Mouse (Mus musculus) frontal cortex, postnatal 14 days (tissue): ENCODE data around the gene Memo1.
"Not testable (repeated sequence)": the region's sequence is repeated elsewhere in the genome, so short reads cannot be mapped to it uniquely, and the experiment has no call there.

ENCODE experiments used
- DNase-seq, 2 experiments: peaks; one replicate each; pipeline ENCODE4 v3.0.0; 2022; ENCODE audit warnings: low spot score in 2 of 2

Memo1 gene

GRCm38 (mm10) chr17:74264333-74265155, 30.8 kb downstream of the Memo1 start:
- DNase-seq, result no peak

- no peak for DNase-seq
Observed at GRCm38 (mm10) chr17:74262415-74262814, 32.9 kb downstream of the Memo1 start.

GRCm38 (mm10) chr17:74245284-74245683, 50.0 kb downstream of the Memo1 start:
- DNase-seq, result no peak

GRCm38 (mm10) chr17:74242788-74243187, 52.5 kb downstream of the Memo1 start:
- DNase-seq, result no peak

DNA sequence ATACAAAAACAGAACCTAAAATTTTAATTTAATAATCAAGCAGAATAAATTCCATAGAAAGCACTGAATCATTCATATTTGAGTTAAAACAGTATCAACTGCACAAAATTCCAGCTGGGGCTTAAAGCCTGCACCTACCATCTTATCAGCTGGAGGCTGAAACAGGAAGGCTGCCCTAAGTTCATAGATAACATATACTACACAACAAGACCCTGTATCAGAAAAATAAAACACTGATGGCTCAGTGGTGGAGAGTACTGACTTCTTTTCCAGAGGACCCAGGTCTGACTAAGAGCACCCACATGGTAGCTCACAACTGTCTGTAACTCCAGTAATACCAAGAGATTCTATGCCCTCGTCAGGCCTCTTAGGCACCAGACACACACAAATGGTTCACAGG, 55.0 kb downstream of the Memo1 start:
- no peak for DNase-seq

DNA sequence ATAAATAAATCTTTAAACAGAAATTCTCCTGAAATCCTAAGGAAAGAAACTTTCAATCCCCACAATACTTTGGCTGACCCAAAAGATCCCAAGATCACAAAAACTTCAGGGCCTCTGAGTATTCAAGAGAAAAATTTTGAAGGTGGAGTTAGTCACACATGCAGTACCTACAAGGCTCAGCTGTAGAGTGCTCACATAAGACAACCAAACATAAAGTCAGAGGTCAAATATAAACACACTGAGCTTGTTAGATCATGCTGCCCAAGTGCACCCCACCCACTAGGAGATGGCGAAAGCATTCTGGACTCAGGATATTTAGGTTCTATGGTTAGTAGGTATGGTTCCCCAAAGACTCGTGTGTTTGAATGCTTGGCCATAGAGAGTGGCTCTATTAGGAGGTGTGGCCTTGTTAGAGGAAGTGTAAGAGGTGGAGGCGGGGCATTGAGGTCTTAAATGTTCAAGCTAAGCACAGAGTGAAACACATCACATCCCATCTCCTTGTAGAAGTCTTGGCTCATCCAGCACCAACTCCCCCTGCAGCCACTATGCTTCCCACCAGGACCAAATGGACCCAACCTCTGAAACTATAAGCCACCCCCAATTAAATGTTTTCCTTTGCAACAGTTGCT, 67.1 kb downstream of the Memo1 start:
- DNase-seq, result no peak

- no peak for DNase-seq
Observed at GRCm38 (mm10) chr17:74217304-74217703, 78.0 kb downstream of the Memo1 start.

- DNase-seq, result not testable (repeated sequence)
Observed at GRCm38 (mm10) chr17:74212831-74213524, 82.3 kb downstream of the Memo1 start.

GRCm38 (mm10) chr17:74209143-74209908, 86.0 kb downstream of the Memo1 start:
- DNase-seq, result no peak

DNA sequence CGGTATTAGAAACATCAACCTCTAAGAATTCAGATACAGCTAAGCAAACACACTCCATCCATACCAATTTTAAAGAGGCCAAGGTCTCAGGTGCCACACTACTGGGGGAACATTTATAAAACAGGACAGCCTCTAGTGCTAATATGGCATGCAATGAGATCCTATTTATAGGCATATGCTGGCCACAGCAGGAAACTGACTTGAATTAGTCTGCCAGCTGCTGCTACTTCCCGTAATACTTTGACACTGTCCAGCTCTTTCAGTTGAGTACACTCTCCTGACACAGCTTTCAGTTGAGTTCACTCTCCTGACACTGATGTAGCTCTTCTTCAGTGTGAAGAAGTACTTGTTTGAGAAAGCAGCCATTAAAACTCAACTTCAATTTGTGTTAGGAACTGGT, 99.4 kb downstream of the Memo1 start:
- DNase-seq, result no peak

- no peak for DNase-seq
Observed at GRCm38 (mm10) chr17:74194755-74195154, 100.6 kb downstream of the Memo1 start.

DNA sequence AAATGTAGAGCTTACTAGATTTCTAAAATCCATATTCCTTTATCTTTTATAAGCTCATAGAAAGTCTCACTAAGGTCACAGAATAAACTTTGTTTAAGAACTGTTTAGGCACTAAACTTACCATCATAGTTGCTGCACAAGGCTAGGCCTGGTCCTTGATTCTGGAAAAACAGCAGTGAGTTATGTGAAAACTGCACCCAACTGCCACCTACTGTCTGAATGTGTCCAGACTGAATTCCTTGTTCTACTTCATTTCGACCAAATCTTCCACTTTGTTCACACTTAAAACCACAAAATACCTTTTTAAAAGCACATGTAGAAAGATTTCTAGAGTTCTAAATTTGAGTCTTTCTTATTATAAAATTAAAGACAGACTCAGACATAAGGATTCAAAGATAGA, 101.9 kb downstream of the Memo1 start:
- DNase-seq, result no peak

DNA sequence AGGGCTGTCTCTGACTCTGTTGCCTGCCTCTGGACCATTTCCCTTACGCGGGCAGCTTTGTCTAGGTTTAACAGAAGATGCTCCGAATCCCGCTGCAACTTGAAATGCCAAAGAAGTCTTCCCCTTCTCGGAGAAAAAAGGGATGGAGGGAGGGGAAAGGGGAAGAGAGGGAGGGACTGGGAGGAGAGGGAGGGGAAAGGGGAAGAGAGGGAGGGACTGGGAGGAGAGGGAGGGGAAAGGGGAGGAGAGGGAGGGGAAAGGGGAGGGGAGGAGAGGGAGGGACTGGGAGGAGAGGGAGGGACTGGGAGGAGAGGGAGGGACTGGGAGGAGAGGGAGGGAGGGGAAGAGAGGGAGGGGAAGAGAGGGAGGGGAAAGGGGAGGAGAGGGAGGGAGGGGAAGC, 103.9 kb downstream of the Memo1 start:
- DNase-seq, result no peak

DNA sequence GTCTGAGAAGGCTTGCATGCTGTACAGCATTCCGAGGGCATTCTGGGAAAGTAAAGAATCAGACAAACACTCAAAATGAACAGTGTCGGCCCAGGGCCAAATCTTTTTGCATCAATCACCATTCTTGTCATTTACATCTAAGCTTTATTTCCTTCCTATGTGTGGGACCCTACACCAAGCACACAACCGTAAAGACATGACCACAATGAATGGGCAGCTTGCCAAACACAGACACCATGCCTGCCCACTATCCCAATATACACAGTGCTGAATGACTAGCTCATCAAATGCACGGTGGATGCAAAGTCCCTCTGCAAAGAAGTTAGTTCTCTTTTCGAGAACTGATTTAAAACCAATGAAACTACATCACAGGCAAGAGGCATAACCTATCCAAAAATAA, 109.1 kb downstream of the Memo1 start:
- no peak for DNase-seq

GRCm38 (mm10) chr17:74184739-74185138, 110.6 kb downstream of the Memo1 start:
- no peak for DNase-seq

GRCm38 (mm10) chr17:74180889-74181288, 114.4 kb downstream of the Memo1 start:
- no peak for DNase-seq

DNA sequence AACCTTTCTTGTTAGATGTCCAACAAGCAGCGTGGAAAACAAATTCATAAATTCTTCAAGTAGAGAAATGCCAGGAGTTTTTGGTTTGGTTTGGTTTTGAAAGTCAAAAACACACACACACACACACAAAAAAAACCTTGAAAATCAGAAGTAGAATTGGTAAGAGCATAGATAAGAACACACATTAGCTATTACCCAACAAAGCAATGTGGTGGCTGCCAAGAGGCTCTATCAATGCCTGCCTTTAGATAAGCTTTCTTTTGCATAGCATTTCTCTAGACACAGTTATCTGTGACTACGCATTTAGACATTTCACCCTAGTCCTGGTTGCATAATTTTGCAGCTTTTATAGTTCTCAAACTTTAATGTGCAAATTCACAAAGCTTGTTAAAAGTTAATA, 115.7 kb downstream of the Memo1 start:
- not testable (repeated sequence) for DNase-seq

DNA sequence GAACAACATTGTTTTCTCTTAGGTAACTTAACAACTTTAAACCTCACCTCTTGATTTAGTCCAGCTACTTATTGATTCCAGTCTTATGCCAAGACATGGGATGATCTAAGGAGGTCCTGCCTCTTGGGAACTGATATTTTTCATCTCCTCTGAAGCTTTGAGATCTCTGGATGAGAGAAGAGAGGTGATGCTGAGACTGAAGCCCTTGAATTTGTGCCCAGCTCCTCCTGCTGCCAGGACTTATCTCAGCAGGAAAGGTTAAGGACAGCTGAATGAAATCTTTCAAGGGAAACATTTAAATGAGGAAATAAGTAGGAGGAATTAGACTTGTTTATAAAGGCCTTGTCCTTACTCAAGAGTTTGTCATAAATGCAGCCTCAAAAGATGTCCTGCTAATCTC, 121.6 kb downstream of the Memo1 start:
- no peak for DNase-seq

- DNase-seq, result no peak
Observed at GRCm38 (mm10) chr17:74172834-74173233, 122.5 kb downstream of the Memo1 start.

GRCm38 (mm10) chr17:74159443-74159894, 135.9 kb downstream of the Memo1 start:
- DNase-seq, result peak in 1 of 2 experiments; percentile 20

- DNase-seq, result no peak
Observed at GRCm38 (mm10) chr17:74158161-74158560, 137.2 kb downstream of the Memo1 start.
